Mouse (Mus musculus) thymus, adult 18-20 months (tissue): Measurements from ENCODE around the gene Kif6.

Experiments used
- DNase-seq, 2 experiments: peaks; one replicate each; pipeline ENCODE4 v3.0.0; 2022; ENCODE audit warnings: mixed read lengths in 2 of 2

Kif6 gene

GRCm38 (mm10) chr17:49865604-49866003 is 250.7 kb downstream of the Kif6 start:
- no peak for DNase-seq

- no peak for DNase-seq
These were observed 251.8 kb downstream of the Kif6 start for GRCm38 (mm10) chr17:49866653-49867215.

- DNase-seq = no peak
These were observed 252.6 kb downstream of the Kif6 start for GRCm38 (mm10) chr17:49867321-49868137.

GRCm38 (mm10) chr17:49869246-49869645 is 254.3 kb downstream of the Kif6 start:
- no peak for DNase-seq

- no peak for DNase-seq
These were observed 257.4 kb downstream of the Kif6 start for GRCm38 (mm10) chr17:49872305-49872704.

- no peak for DNase-seq
These were observed 259.8 kb downstream of the Kif6 start for GRCm38 (mm10) chr17:49874746-49875145.

- no peak for DNase-seq
These were observed 260.5 kb downstream of the Kif6 start for GRCm38 (mm10) chr17:49875401-49875800.

GRCm38 (mm10) chr17:49875939-49876651 is 261.2 kb downstream of the Kif6 start:
- DNase-seq = no peak

- DNase-seq = no peak
These were observed 266.2 kb downstream of the Kif6 start for GRCm38 (mm10) chr17:49880919-49881744.

- no peak for DNase-seq
These were observed 266.9 kb downstream of the Kif6 start for GRCm38 (mm10) chr17:49881796-49882195.

GRCm38 (mm10) chr17:49883136-49883755 is 268.3 kb downstream of the Kif6 start:
- DNase-seq = no peak

- no peak for DNase-seq
These were observed 270.1 kb downstream of the Kif6 start for GRCm38 (mm10) chr17:49885035-49885434.

- DNase-seq = no peak
These were observed 274.7 kb downstream of the Kif6 start for GRCm38 (mm10) chr17:49889629-49890028.

- no peak for DNase-seq
These were observed 275.9 kb downstream of the Kif6 start for GRCm38 (mm10) chr17:49890861-49891260.

- DNase-seq = no peak
These were observed 277.5 kb downstream of the Kif6 start for GRCm38 (mm10) chr17:49892390-49892789.

- no peak for DNase-seq
These were observed 279.5 kb downstream of the Kif6 start for GRCm38 (mm10) chr17:49894471-49894870.

- peak; percentile 8 to 10 for DNase-seq
These were observed 284.0 kb downstream of the Kif6 start for GRCm38 (mm10) chr17:49898849-49899331.

GRCm38 (mm10) chr17:49902613-49903012 is 287.7 kb downstream of the Kif6 start:
- DNase-seq = no peak

- no peak for DNase-seq
These were observed 308.5 kb downstream of the Kif6 start for GRCm38 (mm10) chr17:49923429-49923828.

GRCm38 (mm10) chr17:49927611-49928010 is 312.7 kb downstream of the Kif6 start:
- no peak for DNase-seq

- no peak for DNase-seq
These were observed 318.9 kb downstream of the Kif6 start for GRCm38 (mm10) chr17:49933806-49934205.

- DNase-seq = no peak
These were observed 319.6 kb downstream of the Kif6 start for GRCm38 (mm10) chr17:49934586-49934985.
